Mouse (Mus musculus) liver, postnatal 0 days (tissue): ENCODE data around the gene Lce3a.

Source experiments
- CTCF ChIP-seq: sonication (generic); IDR thresholded peaks from 2 replicates; pipeline ENCODE4 v1.5.1; 2016; ENCODE audit warnings: antibody characterized with exemption, low read depth
- EP300 ChIP-seq: IDR thresholded peaks from 2 replicates; pipeline ENCODE4 v1.6.1; 2016; ENCODE audit warnings: antibody characterized with exemption, low read depth, mild to moderate bottlenecking

- TF ChIP-seq EP300 (no peak), CTCF (peak; percentile 26; the same call in 1 of the 2 replicates)
Observed at GRCm38 (mm10) chr3:92920364-92920763, 5.7 kb downstream of the Lce3a start.
